In the genomic region with DNA sequence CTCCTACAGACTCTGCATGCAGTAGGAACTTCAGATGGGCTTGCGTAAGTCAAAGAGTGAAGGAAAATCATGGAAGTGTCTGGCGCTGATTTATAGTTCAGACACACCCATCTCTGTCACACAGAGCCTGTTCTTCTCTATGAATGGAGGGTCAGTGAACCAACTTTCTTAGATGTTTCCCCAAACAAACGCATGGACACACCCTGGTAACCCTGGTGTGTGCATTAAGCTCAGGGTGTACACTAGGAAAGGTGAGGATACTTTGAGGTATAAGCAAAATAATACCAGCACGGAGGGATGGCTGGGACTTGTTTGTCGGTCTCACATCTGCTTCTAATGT, we compare ENCODE assay signal across 11 mouse cellular contexts. TPM values are rescaled to one million over a fixed set of nuclear protein-coding genes. Genes with fewer than 3 reads are reported as not detected.
DNase-seq lines count a peak whose midpoint lies in the region; ATAC-seq lines count a peak whose summit lies in the region.
"Had no signal": no experiment of that assay in that cellular context is flagged by ENCODE, and none has a peak within 500 bp of the region (broad histone marks: within the 10 kb centered on the region; RNA-seq: fewer than 3 reads in every experiment).

No protein-coding gene starts in this region.

- peaks cover 8% of the 10 kb centered on the region for H3K27me3 ChIP-seq in erythroblast, embryonic 14.5 days (ENCODE audit: control insufficient read depth)
- no peaks in the 10 kb centered on the region for H3K27me3 ChIP-seq in hindbrain, embryonic 10.5 days (ENCODE audit: insufficient read depth, poor library complexity, severe bottlenecking)
- no peaks in the 10 kb centered on the region for H3K27me3 ChIP-seq in hindbrain, embryonic 11.5 days (ENCODE audit: control insufficient read depth, insufficient read depth, low read length)
- H3K27me3 ChIP-seq in hindbrain, embryonic 13.5 days, result no peaks in the 10 kb centered on the region
- H3K27me3 ChIP-seq in liver, embryonic 16.5 days (ENCODE audit: control insufficient read depth, insufficient read depth, low read depth, low read length), result no peaks in the 10 kb centered on the region; the same call in 1 of the 2 replicates

- no peak for ATAC-seq in erythroblast, adult 5-6 weeks (replicated peaks; ENCODE audit: low FRiP score, poor library complexity, severe bottlenecking)
- ATAC-seq in hindbrain, embryonic 11.5 days (ENCODE audit: low FRiP score), result no peak
- ATAC-seq in hindbrain, embryonic 13.5 days (ENCODE audit: low FRiP score), result peak; percentile 21; the same call in 1 of the 2 replicates
- ATAC-seq in liver, embryonic 16.5 days (ENCODE audit: low read depth), result no peak

- no peak overlapping the region for H3K4me2 ChIP-seq in hindbrain, embryonic 11.5 days (replicated peaks; ENCODE audit: low read depth, low read length)
- no peak overlapping the region for H3K4me2 ChIP-seq in hindbrain, embryonic 13.5 days
- H3K4me2 ChIP-seq in liver, embryonic 16.5 days (ENCODE audit: low read depth, low read length), result peak overlapping the region; percentile 39; the same call in 1 of the 2 replicates

- H3K4me1 ChIP-seq in erythroblast, embryonic 14.5 days (ENCODE audit: control insufficient read depth), result peaks cover 88% of the 10 kb centered on the region
- H3K4me1 ChIP-seq in hindbrain, embryonic 10.5 days (replicated peaks), result peaks cover 48% of the 10 kb centered on the region
- peaks cover 12% of the 10 kb centered on the region for H3K4me1 ChIP-seq in hindbrain, embryonic 11.5 days (replicated peaks; ENCODE audit: control insufficient read depth, insufficient read depth, low read length)
- H3K4me1 ChIP-seq in hindbrain, embryonic 13.5 days (replicated peaks), result peaks cover 59% of the 10 kb centered on the region
- peaks cover 39% of the 10 kb centered on the region for H3K4me1 ChIP-seq in liver, embryonic 16.5 days (ENCODE audit: control insufficient read depth, low read depth, low read length)

- no peak for DNase-seq in hindbrain, embryonic 10.5 days (ENCODE audit: low spot score)
- DNase-seq in hindbrain, embryonic 11.5 days (ENCODE audit: low spot score), result no peak
- no peak for DNase-seq in layer of hippocampus, adult 11-12 months (ENCODE audit: low spot score)
- DNase-seq in layer of hippocampus, postnatal 14 days (ENCODE audit: low spot score in 2 of 2), result no peak
- DNase-seq: kidney, adult 11 months; midbrain, embryonic 14.5 days; thymus, postnatal 14 days had no signal

- 69% methylated on average over 5 of the region's 5 CpGs for WGBS in hindbrain, embryonic 10.5 days
- WGBS in hindbrain, embryonic 11.5 days, result 67% methylated on average over 5 of the region's 5 CpGs
- 70% methylated on average over 5 of the region's 5 CpGs for WGBS in hindbrain, embryonic 13.5 days
- WGBS in liver, embryonic 16.5 days (ENCODE audit: insufficient replicate concordance), result 71% methylated on average over 5 of the region's 5 CpGs

- peak overlapping the region; percentile 73; the same call in 1 of the 2 replicates for H3K27ac ChIP-seq in hindbrain, embryonic 10.5 days
- no peak overlapping the region for H3K27ac ChIP-seq in hindbrain, embryonic 11.5 days (ENCODE audit: low read depth, low read length)
- peak overlapping the region; percentile 55; the same call in 1 of the 2 replicates for H3K27ac ChIP-seq in hindbrain, embryonic 13.5 days
- H3K27ac ChIP-seq in liver, embryonic 16.5 days (ENCODE audit: low read length), result no peak overlapping the region

- H3K36me3 ChIP-seq in erythroblast, embryonic 14.5 days (ENCODE audit: control insufficient read depth), result peaks cover 59% of the 10 kb centered on the region
- no peaks in the 10 kb centered on the region for H3K36me3 ChIP-seq in hindbrain, embryonic 10.5 days
- H3K36me3 ChIP-seq in hindbrain, embryonic 11.5 days (ENCODE audit: control insufficient read depth, insufficient read depth, low read length), result no peaks in the 10 kb centered on the region
- H3K36me3 ChIP-seq in hindbrain, embryonic 13.5 days, result no peaks in the 10 kb centered on the region
- H3K36me3 ChIP-seq in liver, embryonic 16.5 days (ENCODE audit: control insufficient read depth, insufficient read depth), result no peaks in the 10 kb centered on the region

- H3K9ac ChIP-seq in hindbrain, embryonic 11.5 days (ENCODE audit: low read depth, low read length), result no peak overlapping the region
- H3K9ac ChIP-seq in hindbrain, embryonic 13.5 days, result peak overlapping the region; percentile 25; the same call in 1 of the 2 replicates
- no peak overlapping the region for H3K9ac ChIP-seq in liver, embryonic 16.5 days (ENCODE audit: low read depth, low read length)

- peak overlapping the region; percentile 45 for H3K4me3 ChIP-seq in erythroblast, embryonic 14.5 days (replicated peaks)
- no peak overlapping the region for H3K4me3 ChIP-seq in hindbrain, embryonic 10.5 days
- no peak overlapping the region for H3K4me3 ChIP-seq in hindbrain, embryonic 11.5 days (ENCODE audit: low read depth, low read length)
- H3K4me3 ChIP-seq in hindbrain, embryonic 13.5 days, result no peak overlapping the region
- no peak overlapping the region for H3K4me3 ChIP-seq in liver, embryonic 16.5 days (ENCODE audit: low read depth, low read length)

- H3K9me3 ChIP-seq in erythroblast, embryonic 14.5 days (ENCODE audit: control insufficient read depth, low read length), result no peaks in the 10 kb centered on the region
- H3K9me3 ChIP-seq in hindbrain, embryonic 10.5 days, result no peaks in the 10 kb centered on the region
- H3K9me3 ChIP-seq in hindbrain, embryonic 11.5 days (ENCODE audit: control insufficient read depth, low read length), result no peaks in the 10 kb centered on the region
- H3K9me3 ChIP-seq in hindbrain, embryonic 13.5 days, result no peaks in the 10 kb centered on the region
- no peaks in the 10 kb centered on the region for H3K9me3 ChIP-seq in liver, embryonic 16.5 days (replicated peaks; ENCODE audit: control insufficient read depth, low read length)

RNA-seq across cellular contexts. Expression of a gene that starts 19.8 kb away (rescaled TPM):
- polyA plus RNA-seq in erythroblast, embryonic 14.5 days (2012), result 3.0 and 3.7 TPM in 2 replicates
- 107 and 136 TPM in 2 replicates for total RNA-seq in erythroblast, adult 5-6 weeks (2015; ENCODE audit: low replicate concordance)
- total RNA-seq in erythroblast, adult 5-6 weeks (2017; ENCODE audit: low replicate concordance), result 90.5 and 98.3 TPM in 2 replicates
- 8.4 and 11.0 TPM in 2 replicates for polyA plus RNA-seq in hindbrain, embryonic 10.5 days (2016; fragmentation: Nextera tagmentation; extraction: Ambion mirVana)
- polyA plus RNA-seq in hindbrain, embryonic 11.5 days (2014; fragmentation: Nextera tagmentation; extraction: Ambion mirVana), result 12.1 and 13.9 TPM in 2 replicates
- polyA plus RNA-seq in hindbrain, embryonic 13.5 days (2015; fragmentation: Nextera tagmentation; extraction: Ambion mirVana), result 13.2 and 13.3 TPM in 2 replicates
- polyA plus RNA-seq in liver, embryonic 16.5 days (2015; fragmentation: Nextera tagmentation; extraction: Ambion mirVana), result 5.9 and 6.6 TPM in 2 replicates
- 100 to 1,000 TPM; 147 to 148 TPM for total RNA-seq in layer of hippocampus, postnatal 14 days (2021)

Comparison
In these comparisons a context has a peak if more than half of its experiments do, and no peak if none do; other contexts are left out.
1. H3K27ac ChIP-seq: peak in hindbrain, embryonic 10.5 days (single experiment) and hindbrain, embryonic 13.5 days (single experiment); none in hindbrain, embryonic 11.5 days (single experiment) and liver, embryonic 16.5 days (single experiment).